Mouse (Mus musculus) kidney, adult 9 months (tissue): ENCODE measurements at regions not wholly inside any gene's neighbourhood (a gene's known extent, or its start where the extent isn't known, plus 50 kb on each side); places are given as distances from the start of the nearest gene placed in this dataset.

Experiments
- DNase-seq: peaks from one replicate; pipeline ENCODE4 v3.0.0; 2022

GRCm38 (mm10) chr1:35724366-35724900 is 343.8 kb upstream of the Hs6st1 start:
- no peak for DNase-seq

GRCm38 (mm10) chr1:35726596-35726995 is 341.6 kb upstream of the Hs6st1 start:
- peak; percentile 78 for DNase-seq

GRCm38 (mm10) chr1:35727310-35727990 is 340.8 kb upstream of the Hs6st1 start:
- DNase-seq = peak; percentile 94

GRCm38 (mm10) chr1:35729785-35730295 is 338.4 kb upstream of the Hs6st1 start:
- DNase-seq = no peak

- DNase-seq = no peak
Observed at GRCm38 (mm10) chr1:35730309-35730708, 337.9 kb upstream of the Hs6st1 start.

- peak; percentile 64 for DNase-seq
Observed at GRCm38 (mm10) chr1:35736247-35736646, 332.0 kb upstream of the Hs6st1 start.

GRCm38 (mm10) chr1:35749603-35750002 is 318.6 kb upstream of the Hs6st1 start:
- DNase-seq = no peak

- no peak for DNase-seq
Observed at GRCm38 (mm10) chr1:35750092-35750521, 318.1 kb upstream of the Hs6st1 start.

GRCm38 (mm10) chr1:35752636-35753035 is 315.6 kb upstream of the Hs6st1 start:
- DNase-seq = no peak

- DNase-seq = no peak
Observed at GRCm38 (mm10) chr1:35754170-35754569, 314.0 kb upstream of the Hs6st1 start.

GRCm38 (mm10) chr1:35759010-35759409 is 309.2 kb upstream of the Hs6st1 start:
- DNase-seq = no peak

- no peak for DNase-seq
Observed at GRCm38 (mm10) chr1:35759600-35759999, 308.6 kb upstream of the Hs6st1 start.

- DNase-seq = no peak
Observed at GRCm38 (mm10) chr1:35763051-35763450, 305.1 kb upstream of the Hs6st1 start.

- no peak for DNase-seq
Observed at GRCm38 (mm10) chr1:35763456-35763855, 304.7 kb upstream of the Hs6st1 start.

GRCm38 (mm10) chr1:35764068-35764467 is 304.1 kb upstream of the Hs6st1 start:
- DNase-seq = no peak

- DNase-seq = no peak
Observed at GRCm38 (mm10) chr1:35765692-35766091, 302.5 kb upstream of the Hs6st1 start.

- no peak for DNase-seq
Observed at GRCm38 (mm10) chr1:35766271-35766670, 301.9 kb upstream of the Hs6st1 start.

GRCm38 (mm10) chr1:35772567-35772966 is 295.6 kb upstream of the Hs6st1 start:
- no peak for DNase-seq

GRCm38 (mm10) chr1:35774566-35774965 is 293.6 kb upstream of the Hs6st1 start:
- DNase-seq = no peak

GRCm38 (mm10) chr1:35782668-35783067 is 285.5 kb upstream of the Hs6st1 start:
- no peak for DNase-seq

- DNase-seq = no peak
Observed at GRCm38 (mm10) chr1:35783427-35783826, 284.8 kb upstream of the Hs6st1 start.

- DNase-seq = no peak
Observed at GRCm38 (mm10) chr1:35786241-35786640, 282.0 kb upstream of the Hs6st1 start.

GRCm38 (mm10) chr1:35786668-35787213 is 281.5 kb upstream of the Hs6st1 start:
- no peak for DNase-seq

GRCm38 (mm10) chr1:35797064-35797463 is 271.1 kb upstream of the Hs6st1 start:
- no peak for DNase-seq
